Mouse (Mus musculus): ENCODE results near the gene Wdr91.

The Wdr91 gene

DNA sequence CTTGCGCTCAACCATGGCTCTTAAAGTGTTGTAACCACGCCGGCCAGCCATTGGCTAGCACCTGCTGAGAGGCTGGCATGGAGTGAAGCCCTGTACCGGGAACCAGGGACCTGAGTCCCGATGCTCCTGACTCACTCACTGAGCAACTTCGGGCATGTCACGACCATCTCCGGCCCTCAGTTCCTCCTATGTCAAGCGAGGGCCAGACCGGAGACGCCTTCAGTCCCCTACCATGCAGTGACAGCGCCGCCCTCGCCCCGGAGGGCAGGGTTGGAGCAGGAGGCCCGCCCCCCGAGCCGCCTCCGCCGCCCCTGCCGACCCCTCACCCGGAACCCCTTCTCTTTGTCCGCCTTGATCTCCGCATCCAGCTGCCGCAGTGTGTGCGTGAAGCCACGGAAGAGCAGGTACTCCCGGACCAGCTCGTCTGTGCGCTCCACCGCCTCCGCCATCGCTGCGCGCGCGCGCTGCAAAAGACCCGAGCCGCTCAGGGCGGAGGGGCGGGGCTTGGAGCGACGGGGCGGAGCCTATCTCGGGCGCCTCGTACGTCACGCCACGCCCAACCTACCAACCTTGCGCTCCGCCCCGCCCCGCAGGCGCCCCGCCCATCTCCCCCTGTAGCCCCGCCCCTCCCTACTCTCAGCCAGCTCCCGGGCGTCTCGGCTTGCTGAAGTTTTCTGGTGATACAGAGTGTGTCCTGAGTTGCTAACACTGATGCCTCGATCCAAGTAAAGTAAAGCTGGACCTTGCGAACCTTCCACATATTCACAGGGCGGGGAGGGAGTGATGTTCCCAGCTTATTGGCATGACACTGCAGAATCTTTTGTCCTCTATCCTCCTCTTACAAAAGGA is at the start of gene Wdr91:
TSS of gene Wdr91 (minus strand) at position 506 of the 849 bp plus-strand sequence.
- peak; percentile 84 to 97 for DNase-seq

DNA sequence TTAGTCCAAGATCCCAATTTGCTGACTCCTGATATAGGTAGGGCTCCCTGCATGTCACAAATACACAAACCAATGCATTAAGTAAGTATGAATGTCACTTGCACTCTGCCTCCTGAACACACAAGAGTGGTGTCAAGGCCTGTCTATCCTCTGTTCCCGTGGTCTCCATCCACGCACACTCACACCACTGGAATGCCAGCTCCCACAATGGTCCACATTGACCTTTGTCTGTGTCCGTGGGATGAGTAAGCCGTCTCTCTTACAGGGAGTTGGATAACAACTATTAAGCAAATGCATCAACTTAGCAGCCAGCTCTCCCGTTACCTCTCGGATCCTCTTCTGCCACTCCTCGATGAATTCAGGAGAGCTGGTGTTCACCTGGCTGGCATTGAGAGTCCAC is 48.5 kb upstream of the Wdr91 start:
- DNase-seq, result no peak

DNA sequence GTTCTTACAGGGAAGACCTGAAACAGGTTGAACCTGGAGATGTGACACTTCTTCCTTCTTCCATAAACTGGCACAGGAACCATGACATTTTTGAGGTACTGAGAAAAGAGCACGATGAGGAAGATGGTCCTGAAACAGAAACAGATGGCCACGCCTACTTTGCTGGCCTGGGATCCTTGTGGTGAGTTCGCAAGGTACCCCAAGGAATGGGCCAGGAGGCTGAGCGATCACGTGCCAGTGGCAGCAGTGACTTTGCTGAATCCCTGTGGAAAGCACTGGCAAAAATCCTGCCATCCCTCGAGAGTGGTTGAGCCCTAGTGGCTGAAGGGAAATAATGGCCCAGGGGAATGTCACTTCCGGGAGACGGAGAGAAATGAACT is 45.2 kb upstream of the Wdr91 start:
- DNase-seq, result no peak

DNA sequence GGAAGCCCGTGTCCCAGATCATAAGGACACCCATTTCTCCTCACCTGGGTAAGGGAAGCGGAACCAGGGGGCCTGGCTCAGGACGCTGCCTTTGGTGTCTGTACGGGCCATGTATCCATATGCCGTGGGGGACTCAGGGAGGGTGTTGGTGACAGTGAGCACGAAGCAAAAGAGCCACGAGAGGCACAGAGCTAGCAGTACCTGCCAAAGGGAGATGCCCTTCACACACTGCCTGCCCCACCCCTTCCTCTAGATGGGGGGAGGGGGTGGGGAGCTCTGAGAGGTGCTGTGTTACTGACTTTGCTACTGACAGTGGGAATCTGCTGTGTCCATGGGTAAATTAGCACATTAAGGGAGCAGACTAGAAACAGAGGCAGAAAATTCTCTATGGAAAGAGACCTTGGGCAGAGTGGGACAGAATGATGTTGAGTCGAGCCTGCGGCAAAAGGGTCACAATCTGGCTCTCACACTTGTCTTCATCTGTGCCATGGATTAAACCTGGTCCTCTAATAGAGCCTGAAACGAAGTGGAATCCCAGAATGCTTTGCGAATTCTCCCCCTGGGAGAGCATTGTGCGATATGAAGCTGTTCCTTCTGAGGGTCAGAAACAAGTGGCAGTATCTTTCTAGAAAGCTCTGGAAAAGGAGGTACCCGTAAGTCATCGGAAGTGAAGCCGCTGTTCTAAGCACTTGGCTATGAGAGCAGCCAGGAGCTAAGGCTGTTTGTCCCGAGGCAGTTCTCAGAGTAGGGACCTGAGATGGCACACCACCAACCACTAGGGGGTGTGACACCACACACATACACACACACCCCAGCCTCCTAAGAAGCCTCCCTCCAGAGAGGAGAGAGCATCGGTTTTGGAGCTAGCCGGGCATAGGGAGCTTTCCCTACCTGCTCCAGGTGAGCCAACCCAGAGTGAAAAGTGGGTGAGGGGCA is 44.5 kb upstream of the Wdr91 start:
- DNase-seq, result peak in 1 of 2 experiments; percentile 26

DNA sequence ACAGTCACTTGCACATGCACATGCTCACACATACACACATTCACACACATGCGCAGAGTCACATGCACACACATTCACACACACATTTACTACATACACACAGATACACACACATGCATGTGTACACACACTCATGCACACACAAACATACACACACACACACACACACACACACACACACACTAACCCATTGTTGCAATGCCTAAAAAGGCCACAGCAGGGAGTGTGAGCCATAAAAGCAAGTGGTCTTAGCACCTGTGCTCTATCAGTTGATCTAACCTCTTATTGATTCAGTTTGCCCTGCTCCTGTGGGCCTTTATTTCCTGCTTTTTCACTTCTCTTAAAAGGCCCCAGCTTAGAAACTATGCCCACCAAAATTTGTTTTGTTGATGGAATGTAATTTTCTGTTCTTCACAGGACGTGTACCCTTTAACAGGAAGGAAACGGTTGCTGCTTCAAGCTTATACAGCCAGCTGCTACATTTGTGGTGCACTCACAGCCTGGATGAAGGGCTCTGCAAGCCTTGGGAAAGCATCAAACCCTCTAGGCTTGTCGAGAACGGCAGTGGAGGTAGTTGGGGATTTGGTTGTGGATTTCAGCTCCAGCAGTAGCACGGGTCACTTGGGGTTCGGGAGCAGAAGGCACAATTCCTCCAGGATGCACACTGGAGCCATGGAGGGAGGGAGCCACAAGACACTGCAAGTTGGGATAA is 41.4 kb upstream of the Wdr91 start:
- DNase-seq, result no peak

DNA sequence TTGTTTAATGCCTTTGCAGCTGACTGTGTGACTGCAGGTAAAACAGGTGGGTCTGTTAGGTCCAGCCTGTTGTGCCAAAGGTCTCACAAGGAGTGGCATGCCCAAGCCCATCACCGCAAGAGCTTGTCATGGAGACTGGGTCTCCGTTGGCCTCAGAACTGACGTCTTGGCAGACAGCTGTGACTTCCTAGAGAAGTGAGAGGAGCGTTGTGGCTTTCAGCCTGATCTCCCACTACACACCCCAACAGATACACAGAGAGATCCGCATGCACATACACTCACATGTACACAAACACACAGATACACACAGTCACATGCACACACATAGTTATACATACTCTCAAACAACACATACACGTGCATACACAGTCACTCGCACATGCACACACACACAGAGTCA is 40.8 kb upstream of the Wdr91 start:
- no peak for DNase-seq

DNA sequence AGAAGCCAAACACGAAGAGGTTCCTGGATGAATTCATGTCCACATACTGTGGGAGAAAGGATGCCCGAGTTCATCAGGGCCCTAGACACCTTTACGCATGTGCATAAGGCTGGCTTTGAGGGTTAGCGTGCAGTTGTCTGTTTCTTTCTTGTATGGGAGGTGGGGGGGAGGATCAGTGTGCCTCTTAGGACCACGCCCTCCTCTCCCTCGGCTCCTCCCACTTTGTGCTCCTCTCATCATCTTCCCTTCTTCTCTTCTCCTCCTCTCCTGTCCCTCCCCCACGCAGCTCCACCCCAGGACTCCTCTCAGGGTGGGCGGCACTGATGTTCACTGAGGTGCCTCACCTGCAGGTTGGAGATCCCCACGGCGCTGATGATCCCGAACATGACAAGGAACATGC is 37.8 kb upstream of the Wdr91 start:
- DNase-seq, result no peak

DNA sequence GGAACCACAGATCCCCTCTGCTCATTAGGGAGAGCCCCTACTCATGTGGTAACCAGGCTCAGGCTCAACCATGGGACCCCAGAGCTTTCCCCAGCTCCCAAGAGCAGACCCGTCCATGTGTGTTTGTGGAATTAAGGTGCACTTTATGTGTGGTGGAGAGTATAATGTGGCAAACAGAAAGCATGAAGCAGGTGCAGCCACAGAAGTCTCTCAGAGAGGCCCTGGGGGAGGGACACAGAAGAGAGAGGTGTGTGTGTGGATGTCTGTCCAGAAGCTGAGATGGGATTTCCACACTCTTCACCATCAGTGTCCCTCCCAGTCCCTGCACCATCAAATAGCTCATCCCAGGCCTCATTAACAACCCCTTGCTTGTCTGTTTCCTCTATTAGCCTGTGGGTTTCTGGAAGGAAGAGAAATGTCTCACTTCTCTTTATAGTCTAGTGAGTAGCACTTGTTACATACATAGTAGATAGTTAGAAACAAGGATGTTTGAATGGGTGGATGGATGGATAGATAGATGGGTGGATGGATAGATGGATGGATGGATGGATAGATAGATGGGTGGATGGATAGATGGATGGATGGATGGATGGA is 35.9 kb upstream of the Wdr91 start:
- no peak for DNase-seq

DNA sequence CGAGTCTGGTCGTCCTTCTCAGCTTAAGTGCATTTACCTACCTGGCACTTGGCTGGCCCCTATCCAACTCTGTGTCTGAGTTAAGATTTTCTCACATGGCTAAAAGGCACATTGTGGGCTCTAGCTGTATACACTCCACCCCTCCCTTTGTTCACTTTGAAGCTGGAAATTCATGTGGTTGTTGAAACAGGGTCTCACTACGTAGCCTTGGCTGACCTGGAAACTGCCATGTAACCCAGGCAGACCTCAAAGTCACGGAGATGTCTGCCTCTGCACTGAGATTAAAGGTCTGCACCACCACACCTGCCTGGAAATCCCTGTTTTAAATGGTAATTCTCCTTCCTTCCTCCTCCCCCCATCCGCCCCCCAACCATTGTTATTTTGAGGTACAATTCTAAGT is 32.8 kb upstream of the Wdr91 start:
- no peak for DNase-seq

DNA sequence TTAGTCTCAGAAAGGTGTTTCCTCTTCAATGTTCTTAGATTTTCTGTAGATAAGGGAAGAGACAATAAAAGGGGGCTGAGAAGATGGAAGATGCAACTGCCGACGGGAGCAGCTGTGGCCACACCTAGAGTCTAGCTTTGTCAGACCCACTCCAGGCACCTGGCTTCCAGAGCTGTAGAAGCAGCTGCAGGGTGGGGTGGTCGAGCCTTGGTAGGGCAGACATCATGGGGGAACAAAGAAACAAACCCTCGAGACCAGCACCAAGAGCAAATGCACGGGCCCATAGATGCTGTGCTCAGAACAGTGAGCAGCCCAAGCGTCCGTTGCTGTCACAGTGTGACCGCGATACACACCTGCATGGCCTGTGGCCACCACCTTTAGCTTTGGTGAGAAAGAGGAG is 31.8 kb upstream of the Wdr91 start:
- no peak for DNase-seq

DNA sequence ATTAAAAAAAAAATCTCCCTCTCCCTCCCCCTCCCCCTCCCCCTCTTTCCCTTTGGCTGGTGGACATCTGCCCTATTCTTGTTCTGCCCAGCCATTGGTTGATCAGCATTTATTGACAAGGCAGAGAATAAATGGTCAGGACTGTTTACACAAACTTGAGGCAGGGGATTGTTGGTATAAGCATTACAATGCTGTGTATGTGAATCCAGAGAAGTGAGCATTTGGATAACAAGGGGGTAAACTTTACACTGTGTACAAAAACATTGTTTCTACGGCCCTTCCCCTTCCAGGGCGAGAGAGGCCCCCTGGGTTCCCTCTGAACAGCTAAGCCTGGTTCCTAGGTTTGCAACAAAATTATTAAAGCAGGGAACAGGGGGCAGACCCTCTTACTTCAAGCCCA is 30.8 kb upstream of the Wdr91 start:
- DNase-seq, result no peak

DNA sequence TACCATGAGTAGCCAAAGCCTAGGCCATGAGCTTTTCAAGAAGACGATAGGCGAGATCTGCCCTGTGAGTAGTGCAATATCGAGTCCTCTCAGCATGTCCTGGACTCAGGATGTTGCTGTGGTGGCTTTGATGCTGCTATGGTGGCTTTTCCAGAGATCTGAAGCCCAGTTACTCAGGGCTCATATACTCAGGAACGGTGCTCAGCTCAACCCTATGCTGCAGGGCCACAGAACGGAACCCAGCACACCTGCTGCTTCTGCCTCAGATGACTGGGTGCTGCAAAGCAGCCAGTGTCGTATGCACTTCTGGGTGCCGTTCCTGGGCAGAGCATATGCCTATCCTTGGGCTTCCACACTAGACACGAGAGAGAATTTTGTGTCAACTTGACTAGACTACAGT is 28.8 kb upstream of the Wdr91 start:
- no peak for DNase-seq

DNA sequence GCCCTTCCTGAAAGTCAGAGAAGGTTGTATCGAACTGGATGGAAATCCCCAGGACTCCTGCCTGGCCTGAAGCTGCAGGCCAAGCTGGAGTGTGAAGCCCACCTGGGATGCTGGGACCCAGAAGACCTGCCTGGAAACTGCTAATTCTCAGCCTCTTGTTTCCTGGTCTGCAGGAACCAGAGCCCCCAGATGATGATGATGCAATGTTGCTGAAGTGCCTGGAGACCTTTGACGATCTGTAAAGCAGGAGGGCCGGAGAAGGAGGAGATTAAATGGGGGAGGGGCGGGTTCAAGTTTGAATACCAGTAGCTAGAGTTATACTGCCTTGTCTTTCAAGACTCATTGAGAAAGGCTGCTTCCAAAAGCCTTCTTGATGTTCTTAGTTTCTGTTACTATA is 28.3 kb upstream of the Wdr91 start:
- DNase-seq, result no peak

DNA sequence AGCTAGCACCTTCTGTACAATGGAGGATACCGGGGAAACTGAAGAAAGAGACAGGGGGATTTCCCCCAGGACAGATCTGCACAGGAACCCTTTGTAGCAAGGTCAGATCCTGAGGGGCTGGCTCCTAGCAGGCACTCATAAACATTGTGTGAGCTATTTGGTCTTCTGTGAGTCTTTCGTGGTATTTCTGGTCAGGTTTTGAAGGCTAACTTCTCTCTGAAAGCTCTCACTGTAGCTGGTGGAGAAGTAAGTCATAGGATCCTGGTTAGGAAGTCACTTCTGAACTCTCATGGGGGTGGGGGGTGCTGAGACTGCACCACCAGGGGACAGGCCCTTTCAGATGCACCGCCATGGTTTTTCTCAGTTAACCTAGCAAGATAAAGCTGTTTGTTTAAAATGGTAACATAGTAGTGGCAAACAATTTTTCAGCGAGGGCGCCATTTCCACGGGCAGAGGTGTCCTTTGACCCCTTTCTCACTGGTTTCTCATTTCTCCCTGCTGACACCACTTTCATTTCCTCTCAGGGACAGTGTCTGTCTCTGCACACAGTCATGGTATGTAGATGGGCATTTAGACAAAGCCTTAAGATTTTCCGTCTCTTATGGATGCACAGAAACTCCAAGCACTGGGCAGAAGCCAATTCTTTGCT is 27.7 kb upstream of the Wdr91 start:
- peak in 1 of 2 experiments; percentile 19 for DNase-seq

DNA sequence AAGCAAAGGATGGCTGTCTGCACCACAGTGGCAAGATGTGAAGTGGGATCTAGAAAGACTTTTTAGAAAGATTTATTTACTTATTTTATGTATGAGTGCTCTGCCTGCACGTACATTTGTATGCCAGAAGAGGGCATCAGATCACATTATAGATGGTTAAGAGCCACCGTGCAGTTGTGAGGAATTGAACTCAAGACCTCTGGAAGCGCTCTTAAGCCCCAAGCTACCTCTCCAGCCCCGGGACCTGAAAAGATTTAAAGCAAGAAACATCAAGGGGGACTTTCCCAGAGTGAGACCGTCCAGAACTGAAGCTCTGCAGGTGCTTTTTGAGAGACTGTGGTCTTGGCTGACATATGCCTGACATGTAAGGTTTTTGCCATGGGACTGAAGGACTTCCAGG is 26.1 kb upstream of the Wdr91 start:
- no peak for DNase-seq

DNA sequence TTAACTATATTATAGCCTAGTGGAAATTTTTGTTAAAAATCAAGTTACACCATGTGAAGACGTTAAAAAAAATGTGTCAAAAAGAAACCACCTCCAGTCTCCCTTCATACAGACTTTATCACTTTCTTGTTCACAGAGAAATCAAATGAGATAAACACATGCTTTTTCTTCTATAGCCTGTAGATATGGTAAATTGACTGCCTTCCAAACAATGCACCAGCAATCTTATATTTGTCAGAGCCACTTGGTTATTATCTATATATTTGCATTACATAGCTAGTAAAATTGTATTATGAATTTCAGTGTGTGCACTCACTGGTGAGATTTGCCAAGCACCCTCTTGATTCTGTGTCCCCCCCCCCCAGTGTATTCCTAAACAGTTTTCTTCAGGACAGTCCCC is 22.0 kb upstream of the Wdr91 start:
- no peak for DNase-seq

DNA sequence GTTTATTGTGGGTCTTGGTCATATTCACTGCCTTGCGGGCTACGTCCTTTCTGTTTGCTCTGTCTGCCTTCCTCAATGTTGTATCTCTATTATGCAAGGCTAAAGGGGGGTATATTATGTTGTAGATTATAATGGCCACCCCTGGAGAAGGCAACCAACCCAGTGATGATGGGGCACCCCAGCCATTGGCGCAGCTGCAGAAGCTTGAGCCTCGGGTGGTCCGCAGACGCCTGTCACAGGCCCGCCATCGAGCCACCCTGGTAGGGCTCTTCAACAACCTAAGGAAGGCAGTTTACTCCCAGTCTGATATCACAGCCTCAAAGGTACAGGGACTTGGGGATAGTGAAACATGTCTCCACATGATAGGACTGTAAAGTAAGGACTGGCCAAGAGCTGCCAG is 16.9 kb upstream of the Wdr91 start:
- no peak for DNase-seq

DNA sequence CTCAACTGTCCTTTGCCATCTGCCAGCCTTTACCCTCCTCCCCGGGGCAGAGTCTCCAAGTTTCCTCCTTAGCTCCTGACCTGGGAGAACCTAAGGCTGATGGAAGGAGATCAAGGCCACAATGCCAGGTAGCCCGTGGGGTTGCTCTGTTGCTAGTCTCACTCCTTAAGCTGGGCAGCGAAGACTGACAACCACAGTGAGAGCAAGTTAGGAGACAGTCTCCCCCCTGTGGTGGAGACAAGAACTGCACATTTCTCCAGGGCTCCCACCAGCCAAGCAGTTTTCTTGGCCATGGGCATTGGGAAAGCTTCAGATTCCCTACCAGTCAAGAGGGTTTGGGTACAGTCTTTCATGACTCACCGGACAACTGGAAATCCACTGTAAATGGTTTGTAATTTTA is 16.5 kb upstream of the Wdr91 start:
- peak; percentile 26 to 70 for DNase-seq

DNA sequence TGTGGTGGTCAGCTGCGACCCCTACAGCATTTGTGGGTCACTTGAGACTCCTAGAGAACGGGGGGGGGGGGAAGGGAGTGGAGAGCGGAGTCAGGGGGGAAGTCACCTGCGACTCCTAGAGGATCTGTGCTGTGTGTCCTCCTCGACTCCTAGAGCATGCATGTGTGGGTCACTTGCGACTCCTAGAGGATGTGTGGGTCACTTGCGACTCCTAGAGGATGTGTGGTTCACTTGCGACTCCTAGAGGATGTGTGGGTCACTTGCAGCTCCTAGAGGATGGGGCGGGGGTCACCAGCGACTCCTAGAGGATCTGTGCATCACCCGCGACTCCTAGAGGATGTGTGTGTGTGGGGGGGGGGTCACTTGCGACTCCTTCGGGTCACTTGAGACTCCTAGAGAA is 11.3 kb upstream of the Wdr91 start:
- peak; percentile 21 to 22 for DNase-seq

DNA sequence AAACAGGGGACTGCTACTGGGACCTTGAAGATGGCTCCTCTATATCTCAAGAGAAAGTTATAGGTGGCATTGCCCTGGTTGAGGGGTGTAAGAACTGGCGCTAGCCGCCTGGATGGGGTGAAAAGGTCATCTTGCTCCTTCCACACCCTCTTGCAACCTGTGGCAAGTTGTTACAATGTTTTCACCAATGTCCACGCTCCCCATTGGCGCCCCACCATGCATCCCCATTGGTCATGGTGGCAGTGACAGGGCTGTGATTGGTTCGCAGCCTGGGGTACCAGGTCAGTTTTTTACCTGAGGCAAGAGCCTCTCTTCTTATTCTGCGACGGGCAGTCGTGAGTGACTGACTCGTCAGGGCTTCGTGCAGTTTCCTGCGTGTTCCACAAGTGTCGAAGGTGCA is 10.0 kb upstream of the Wdr91 start:
- no peak for DNase-seq

DNA sequence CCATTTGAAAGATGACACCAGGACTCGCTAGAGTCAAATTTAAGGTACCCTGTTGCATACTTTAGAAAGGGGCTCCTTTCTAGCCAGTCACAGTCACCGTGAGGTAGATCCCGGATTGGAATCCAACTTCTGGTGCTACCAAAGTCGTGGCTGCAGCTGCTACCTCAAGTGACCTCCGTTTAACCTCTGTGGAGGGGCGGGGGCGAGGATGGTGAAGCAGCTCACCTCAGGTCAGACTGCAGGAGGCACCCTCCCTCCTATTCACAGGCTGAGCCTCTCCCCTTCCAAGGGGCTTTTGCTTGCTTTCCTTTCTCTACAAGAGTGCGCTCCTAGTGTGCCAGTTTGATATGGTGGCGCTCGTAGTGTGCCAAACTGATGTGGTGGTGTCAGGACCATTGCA is 9.3 kb upstream of the Wdr91 start, which contains the start of gene Stra8:
TSS of gene Stra8 (plus strand) at position 208 of the 400 bp plus-strand sequence.
- DNase-seq, result no peak

DNA sequence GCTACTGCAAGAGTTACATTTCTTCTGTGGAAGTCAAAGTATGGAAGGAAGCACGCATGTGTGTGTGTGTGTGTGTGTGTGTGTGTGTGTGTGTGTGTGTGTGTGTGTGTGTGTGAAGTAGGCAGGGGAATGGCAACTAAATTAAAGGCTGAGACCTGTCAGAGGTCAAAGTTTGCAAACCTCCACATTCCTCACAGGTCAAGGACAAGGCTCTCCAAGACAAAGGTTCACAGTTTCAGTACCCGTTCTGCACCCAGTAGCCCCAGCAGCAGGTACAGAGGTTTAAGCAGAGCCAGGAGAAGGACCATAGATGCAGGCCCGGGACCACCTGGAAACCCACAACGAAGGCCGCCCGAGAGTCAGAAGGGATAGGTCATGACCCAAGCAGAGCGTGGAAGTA is 8.5 kb upstream of the Wdr91 start:
- no peak for DNase-seq

Measured in spleen, adult 18-20 months (tissue).